Mouse (Mus musculus) embryonic facial prominence, embryonic 10.5 days (tissue): Measurements from ENCODE around the gene Pth. TPM values are rescaled to one million over a fixed set of nuclear protein-coding genes. Genes with fewer than 3 reads are reported as not detected.
A peak's percentile ranks its signal among the peaks of the same experiment; 100 is the strongest.

Experiments
- DNase-seq: peaks from one replicate; pipeline ENCODE4 v3.0.0-alpha.2; 2017; ENCODE audit warnings: low spot score
- H3K27ac ChIP-seq: fragments of 300-500 bp; sonication (generic); replicated peaks from 2 replicates; pipeline ENCODE4 v1.5.1; 2016; ENCODE audit warnings: mild to moderate bottlenecking
- H3K27me3 ChIP-seq: fragments of 300-500 bp; sonication (generic); replicated peaks from 2 replicates; pipeline ENCODE4 v1.6.1; 2016; ENCODE audit warnings: low read depth, mild to moderate bottlenecking; ENCODE audit not compliant: poor library complexity, severe bottlenecking
- H3K36me3 ChIP-seq: fragments of 300-500 bp; sonication (generic); replicated peaks from 2 replicates; pipeline ENCODE4 v1.6.1; 2016; ENCODE audit warnings: mild to moderate bottlenecking, moderate library complexity
- H3K4me1 ChIP-seq: fragments of 300-500 bp; sonication (generic); 2 replicates; pipeline ENCODE4 v1.6.1; 2016
- H3K4me3 ChIP-seq: fragments of 300-500 bp; sonication (generic); 2 replicates; pipeline ENCODE4 v1.5.1; 2016; ENCODE audit warnings: mild to moderate bottlenecking, moderate library complexity
- H3K9me3 ChIP-seq: fragments of 300-500 bp; sonication (generic); 2 replicates; pipeline ENCODE4 v1.6.1; 2016; ENCODE audit warnings: mild to moderate bottlenecking
- WGBS: fragments of 180-500 bp; shearing (Covaris S2); methylation state at CpG from one replicate; pipeline ENCODE4 v1.1.7; 2016; 5-methylcytosine and 5-hydroxymethylcytosine counted together
- polyA plus RNA-seq: library from polyadenylated mRNA; unstranded; fragments of >200 nt; fragmentation: Nextera tagmentation; extraction: Ambion mirVana; gene quantifications from 2 replicates; pipeline ENCODE4 v1.2.1, GENCODE M21; 2016

Pth gene
- polyA plus RNA-seq, 1 experiment from 2014 or later, result not detected

GRCm38 (mm10) chr7:113377875-113378658, 10.3 kb downstream of the Pth start:
- 0 out of 2 replicates have a peak, but pooled peaks cover 4% of the 10 kb centered on the region for H3K27me3 ChIP-seq
- H3K36me3 ChIP-seq, result no peaks in the 10 kb centered on the region
- H3K4me1 ChIP-seq, result no peaks in the 10 kb centered on the region
- 31% methylated on average over 7 of the region's 7 CpGs for WGBS
- H3K9me3 ChIP-seq, result no peaks in the 10 kb centered on the region
- DNase-seq, result peak; percentile 73
- no peak overlapping the region for H3K27ac ChIP-seq
- no peak overlapping the region for H3K4me3 ChIP-seq

DNA sequence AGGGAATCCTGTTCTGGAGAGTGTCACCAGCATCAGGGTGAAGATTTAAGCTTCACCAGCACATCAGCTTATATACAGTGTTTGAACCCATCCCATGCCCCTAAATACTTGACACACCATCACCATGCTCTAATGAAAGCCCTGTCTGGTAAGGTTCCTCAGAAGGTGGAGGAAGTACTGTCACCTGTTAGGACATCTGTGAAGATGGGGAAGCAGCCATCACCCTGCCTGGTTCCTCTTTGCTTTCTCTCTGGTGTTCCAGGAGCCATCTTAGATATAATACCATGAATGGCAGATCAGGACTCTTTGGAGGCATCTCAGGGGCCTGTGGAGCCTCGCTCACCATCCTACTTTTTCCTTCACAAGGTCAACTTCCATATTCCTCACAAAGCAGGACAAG, 15.7 kb downstream of the Pth start:
- H3K36me3 ChIP-seq, result no peaks in the 10 kb centered on the region
- no peaks in the 10 kb centered on the region for H3K9me3 ChIP-seq
- peaks cover 4% of the 10 kb centered on the region; the same call in 1 of the 2 replicates for H3K27me3 ChIP-seq
- no peak for DNase-seq
- peaks cover 15% of the 10 kb centered on the region for H3K4me1 ChIP-seq
- WGBS, result 64% methylated on average over 1 of the region's 1 CpGs
- no peak overlapping the region for H3K4me3 ChIP-seq
- H3K27ac ChIP-seq, result no peak overlapping the region

DNA sequence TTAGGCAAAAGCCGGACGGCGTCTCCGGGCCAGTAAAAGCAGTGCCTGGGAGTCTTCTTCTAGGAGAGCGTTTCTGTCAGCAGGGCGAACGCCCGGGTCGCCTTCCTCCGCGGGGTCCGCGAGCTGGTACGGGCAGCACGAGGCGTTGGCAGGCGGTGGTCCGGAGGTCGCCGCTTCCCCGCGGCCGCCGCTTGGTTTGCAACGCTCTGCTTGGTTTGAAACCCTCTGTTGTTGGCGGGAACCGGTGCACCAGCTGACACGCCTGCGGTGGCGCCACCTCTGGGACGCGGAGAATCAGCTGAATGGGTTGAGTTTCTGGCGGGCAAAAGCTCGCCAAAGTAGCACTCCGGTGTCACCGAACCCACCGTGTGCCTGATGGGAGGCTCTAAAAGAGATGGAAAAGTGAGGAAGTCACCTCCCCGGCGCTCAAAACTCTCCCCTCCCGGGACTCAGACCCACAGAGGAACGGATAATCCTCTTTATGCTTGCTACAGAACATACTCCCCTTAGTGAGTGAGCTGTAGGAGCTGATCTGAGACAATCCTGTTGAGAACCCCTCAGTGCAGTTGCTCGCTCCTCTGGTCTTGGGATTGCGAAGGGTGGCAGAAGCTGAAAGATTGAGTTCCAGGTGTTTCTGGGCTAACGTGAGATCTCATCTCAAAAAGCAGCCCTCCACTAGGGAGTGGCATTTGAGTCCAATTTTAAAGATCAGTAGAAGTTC, 18.6 kb downstream of the Pth start:
- DNase-seq, result peak; percentile 82
- H3K4me3 ChIP-seq, result peak overlapping the region; percentile 91
- under 1% methylated on average over 44 of the region's 44 CpGs for WGBS
- H3K36me3 ChIP-seq, result no peaks in the 10 kb centered on the region
- no peaks in the 10 kb centered on the region for H3K9me3 ChIP-seq
- H3K27me3 ChIP-seq, result peaks cover 4% of the 10 kb centered on the region; the same call in 1 of the 2 replicates
- peak overlapping the region; percentile 92 for H3K27ac ChIP-seq
- H3K4me1 ChIP-seq, result peaks cover 15% of the 10 kb centered on the region

DNA sequence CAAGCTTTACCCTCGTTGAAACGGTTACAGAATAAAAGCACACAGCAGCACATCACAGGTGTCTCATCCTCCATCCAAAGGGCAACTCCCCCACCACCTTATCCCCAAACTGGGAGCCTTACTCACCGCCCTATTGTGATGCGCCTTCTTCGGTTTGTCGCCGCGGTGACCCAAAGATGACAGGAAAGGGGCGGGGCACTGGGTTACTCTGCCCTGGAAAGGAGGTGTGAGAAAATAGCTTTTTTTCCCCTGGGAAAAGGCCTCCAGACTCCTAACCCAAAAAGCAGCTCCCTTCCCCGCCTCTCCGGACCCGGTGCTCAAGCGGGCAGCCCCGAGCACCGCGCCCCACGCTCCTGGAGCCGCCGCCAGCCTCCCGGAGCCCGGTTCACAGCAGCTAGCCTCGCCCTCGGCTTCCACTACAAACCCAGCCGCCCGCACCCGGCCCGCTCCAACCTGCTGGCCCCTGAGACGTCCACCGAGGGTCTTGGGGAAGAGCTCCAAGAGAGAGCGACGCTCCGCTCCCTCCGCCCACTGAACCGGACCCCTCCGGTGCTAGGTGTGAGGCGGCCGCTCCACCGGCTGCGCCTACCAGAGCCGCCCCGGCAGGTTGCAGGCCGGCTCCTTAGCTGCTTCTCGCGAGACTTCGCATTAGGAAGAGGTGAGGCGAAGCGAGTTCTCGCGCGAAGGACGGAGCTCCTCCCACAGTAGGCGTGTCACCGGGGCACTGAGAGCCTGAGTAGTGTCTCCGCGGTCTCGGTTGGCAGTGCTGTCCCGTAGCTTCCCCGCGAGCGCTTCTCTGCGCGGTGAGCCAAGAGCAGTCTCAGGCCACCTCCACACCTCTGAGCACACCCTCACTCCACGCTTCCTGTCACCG, 19.4 kb downstream of the Pth start, which contains the start of gene Btbd10:
Gene Btbd10, minus strand, starts transcription at position 647 of the 874 bp plus-strand sequence.
- H3K4me1 ChIP-seq, result peaks cover 15% of the 10 kb centered on the region

DNA sequence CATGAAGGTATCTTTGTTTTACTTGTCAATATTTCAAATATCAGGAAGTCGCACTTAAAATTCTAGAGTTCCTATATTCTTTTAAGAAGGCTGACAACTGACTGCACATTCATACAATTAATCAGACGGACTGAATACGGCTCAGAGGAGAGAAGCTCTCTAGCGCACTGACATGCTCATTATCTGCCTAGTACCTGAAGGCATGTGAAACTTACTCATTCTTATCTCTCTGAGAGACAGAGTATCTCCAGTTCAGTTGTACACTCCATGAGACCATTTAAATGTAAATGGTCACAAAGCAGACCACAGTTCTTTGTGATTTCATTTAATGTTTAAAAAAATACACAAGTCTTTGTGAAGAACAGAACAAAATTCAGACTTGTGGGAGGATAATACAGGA, 20.9 kb downstream of the Pth start:
- no peaks in the 10 kb centered on the region; the same call in 1 of the 2 replicates for H3K27me3 ChIP-seq
- no peak for DNase-seq
- H3K27ac ChIP-seq, result no peak overlapping the region
- no peaks in the 10 kb centered on the region for H3K9me3 ChIP-seq
- 83% methylated on average over 4 of the region's 4 CpGs for WGBS
- H3K36me3 ChIP-seq, result no peaks in the 10 kb centered on the region
- peaks cover 15% of the 10 kb centered on the region for H3K4me1 ChIP-seq
- no peak overlapping the region for H3K4me3 ChIP-seq

More for the DNA sequence above, 19.4 kb downstream of the Pth start, which contains the start of gene Btbd10:
- under 1% methylated on average over 64 of the region's 64 CpGs for WGBS
- Histone ChIP-seq H3K27ac (peak within 1 kb of the TSS; percentile 92), H3K27me3 (no peaks in the 10 kb centered on the region; the same call in 1 of the 2 replicates), H3K9me3 (no peaks in the 10 kb centered on the region), H3K36me3 (no peaks in the 10 kb centered on the region), H3K4me3 (peak within 1 kb of the TSS; percentile 91)
- peak; percentile 97 for DNase-seq

- Histone ChIP-seq H3K27ac (no peak overlapping the region), H3K36me3 (no peaks in the 10 kb centered on the region), H3K4me3 (no peak overlapping the region), H3K9me3 (no peaks in the 10 kb centered on the region), H3K4me1 (no peaks in the 10 kb centered on the region), H3K27me3 (no peaks in the 10 kb centered on the region)
- no peak for DNase-seq
- 85% methylated on average over 1 of the region's 1 CpGs for WGBS
Measured at GRCm38 (mm10) chr7:113349089-113349488, 39.3 kb downstream of the Pth start.

DNA sequence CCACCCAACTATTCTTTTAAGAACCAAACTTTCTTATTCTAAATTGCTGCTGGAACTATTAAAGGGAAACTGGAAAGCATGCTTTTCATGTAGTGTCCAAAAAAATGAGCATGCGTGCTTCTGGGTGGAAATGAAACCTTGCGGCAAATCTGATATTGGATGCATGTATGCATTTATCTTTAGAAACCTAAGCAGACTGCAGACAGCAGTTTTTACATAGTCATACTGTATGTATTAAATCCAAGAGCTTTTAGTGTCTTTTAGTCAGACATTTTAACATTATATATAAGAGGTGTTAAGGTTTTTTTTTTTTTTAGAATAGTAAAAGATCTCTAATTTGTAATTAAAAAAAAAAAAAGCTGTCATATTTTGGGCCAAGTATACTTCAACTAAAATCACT, 40.7 kb downstream of the Pth start:
- 94% methylated on average over 2 of the region's 2 CpGs for WGBS
- no peak overlapping the region for H3K27ac ChIP-seq
- no peak for DNase-seq
- H3K9me3 ChIP-seq, result no peaks in the 10 kb centered on the region
- H3K27me3 ChIP-seq, result no peaks in the 10 kb centered on the region
- no peak overlapping the region for H3K4me3 ChIP-seq
- H3K4me1 ChIP-seq, result no peaks in the 10 kb centered on the region
- no peaks in the 10 kb centered on the region for H3K36me3 ChIP-seq

DNA sequence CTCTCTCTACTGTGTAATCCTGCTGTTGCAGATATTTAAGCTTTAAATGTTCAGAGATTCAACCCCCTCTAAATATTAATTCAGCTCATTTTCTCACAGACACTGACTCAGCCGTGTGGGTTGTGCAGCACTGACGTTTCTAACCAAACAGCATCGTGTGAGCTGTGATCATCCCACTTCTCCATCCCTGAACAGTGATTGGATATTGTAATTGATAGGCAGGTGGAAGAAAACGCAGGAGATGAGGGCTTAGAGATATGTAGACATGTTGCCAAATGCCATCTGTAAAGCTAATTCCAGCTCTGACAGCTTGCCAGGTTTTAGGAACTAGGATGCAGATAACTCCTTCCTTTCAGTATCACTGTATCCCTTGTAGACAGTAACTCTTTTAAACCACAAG, 41.1 kb downstream of the Pth start:
- no peak for DNase-seq
- no peak overlapping the region for H3K4me3 ChIP-seq
- no peaks in the 10 kb centered on the region for H3K9me3 ChIP-seq
- H3K27me3 ChIP-seq, result no peaks in the 10 kb centered on the region
- H3K27ac ChIP-seq, result no peak overlapping the region
- no peaks in the 10 kb centered on the region for H3K36me3 ChIP-seq
- no peaks in the 10 kb centered on the region for H3K4me1 ChIP-seq
- WGBS, result 56% methylated on average over 4 of the region's 4 CpGs

Other genes starting within 250 kb of the Pth start
- gene Arntl, start 181.1 kb downstream of the Pth start, polyA plus RNA-seq, result 8.0 and 8.5 TPM in 2 replicates
- gene Btbd10, start 19.2 kb downstream of the Pth start, polyA plus RNA-seq, result 22.9 and 26.1 TPM in 2 replicates
- 76.0 and 79.5 TPM in 2 replicates for gene Far1, start 125.3 kb upstream of the Pth start, polyA plus RNA-seq